Mouse (Mus musculus): ENCODE results near the gene Rabggtb. TPM values are rescaled to one million over a fixed set of nuclear protein-coding genes. Genes with fewer than 3 reads are reported as not detected.

The Rabggtb gene
- polyA plus RNA-seq, 1 experiment from 2014 or later, result 50.3 TPM

- peak overlapping the region; percentile 90 for H3K4me3 ChIP-seq
- ATAC-seq (ENCODE audit: extremely low read depth, insufficient number of reproducible peaks, low FRiP score, low TSS enrichment), result no peak
Measured at GRCm38 (mm10) chr3:153943003-153943640, 30.3 kb upstream of the Rabggtb start.

GRCm38 (mm10) chr3:153941613-153942012, 28.8 kb upstream of the Rabggtb start:
- WGBS, result 86% methylated on average over 13 of the region's 13 CpGs
- Histone ChIP-seq H3K9ac (0 out of 2 replicates have a peak overlapping the region, but pooled peaks have one; percentile 10), H3K27me3 (replicated peaks) (no peaks in the 10 kb centered on the region), H3K9me3 (no peaks in the 10 kb centered on the region), H3K4me2 (no peak overlapping the region), H3K4me1 (peaks cover 38% of the 10 kb centered on the region), H3K27ac (replicated peaks) (no peak overlapping the region), H3K36me3 (peaks cover 54% of the 10 kb centered on the region), H3K4me3 (no peak overlapping the region)
- ATAC-seq (ENCODE audit: extremely low read depth, insufficient number of reproducible peaks, low FRiP score, low TSS enrichment), result no peak

More at GRCm38 (mm10) chr3:153943003-153943640, 30.3 kb upstream of the Rabggtb start:
- peak overlapping the region; percentile 81 for H3K4me2 ChIP-seq
- no peaks in the 10 kb centered on the region for H3K9me3 ChIP-seq
- 32% methylated on average over 12 of the region's 12 CpGs for WGBS
- peak overlapping the region; percentile 94 for H3K27ac ChIP-seq (replicated peaks)
- H3K27me3 ChIP-seq (replicated peaks), result no peaks in the 10 kb centered on the region
- peaks cover 39% of the 10 kb centered on the region for H3K36me3 ChIP-seq
- peak overlapping the region; percentile 97 for H3K9ac ChIP-seq
- H3K4me1 ChIP-seq, result peaks cover 38% of the 10 kb centered on the region

GRCm38 (mm10) chr3:153940486-153940885, 27.7 kb upstream of the Rabggtb start:
- peaks cover 61% of the 10 kb centered on the region for H3K36me3 ChIP-seq
- peaks cover 46% of the 10 kb centered on the region for H3K4me1 ChIP-seq
- no peaks in the 10 kb centered on the region for H3K9me3 ChIP-seq
- WGBS, result 79% methylated on average over 9 of the region's 9 CpGs
- H3K27me3 ChIP-seq (replicated peaks), result no peaks in the 10 kb centered on the region
- no peak overlapping the region for H3K27ac ChIP-seq (replicated peaks)
- ATAC-seq (ENCODE audit: extremely low read depth, insufficient number of reproducible peaks, low FRiP score, low TSS enrichment), result no peak
- no peak overlapping the region for H3K9ac ChIP-seq
- H3K4me2 ChIP-seq, result no peak overlapping the region
- no peak overlapping the region for H3K4me3 ChIP-seq

GRCm38 (mm10) chr3:153940021-153940420, 27.2 kb upstream of the Rabggtb start:
- no peaks in the 10 kb centered on the region for H3K9me3 ChIP-seq
- peaks cover 65% of the 10 kb centered on the region for H3K36me3 ChIP-seq
- no peak overlapping the region for H3K27ac ChIP-seq (replicated peaks)
- peaks cover 47% of the 10 kb centered on the region for H3K4me1 ChIP-seq
- 60% methylated on average over 8 of the region's 8 CpGs for WGBS
- no peaks in the 10 kb centered on the region for H3K27me3 ChIP-seq (replicated peaks)
- ATAC-seq (ENCODE audit: extremely low read depth, insufficient number of reproducible peaks, low FRiP score, low TSS enrichment), result no peak
- H3K4me3 ChIP-seq, result no peak overlapping the region
- no peak overlapping the region for H3K9ac ChIP-seq
- H3K4me2 ChIP-seq, result no peak overlapping the region

GRCm38 (mm10) chr3:153937116-153937810, 24.5 kb upstream of the Rabggtb start:
- H3K36me3 ChIP-seq, result peaks cover 91% of the 10 kb centered on the region
- H3K27me3 ChIP-seq (replicated peaks), result no peaks in the 10 kb centered on the region
- H3K4me1 ChIP-seq, result peaks cover 35% of the 10 kb centered on the region
- no peak overlapping the region for H3K4me3 ChIP-seq
- peak overlapping the region; percentile 98; the same call in 1 of the 2 replicates for H3K27ac ChIP-seq (replicated peaks)
- H3K9ac ChIP-seq, result no peak overlapping the region
- no peak for ATAC-seq (ENCODE audit: extremely low read depth, insufficient number of reproducible peaks, low FRiP score, low TSS enrichment)
- H3K4me2 ChIP-seq, result no peak overlapping the region
- WGBS, result 85% methylated on average over 17 of the region's 17 CpGs
- H3K9me3 ChIP-seq, result no peaks in the 10 kb centered on the region

GRCm38 (mm10) chr3:153935878-153936277, 23.1 kb upstream of the Rabggtb start:
- Histone ChIP-seq H3K27ac (replicated peaks) (peak overlapping the region; percentile 98), H3K36me3 (peaks cover 94% of the 10 kb centered on the region), H3K4me1 (peaks cover 25% of the 10 kb centered on the region), H3K9me3 (no peaks in the 10 kb centered on the region), H3K9ac (peak overlapping the region; percentile 56; the same call in 1 of the 2 replicates), H3K4me2 (peak overlapping the region; percentile 38), H3K27me3 (replicated peaks) (no peaks in the 10 kb centered on the region), H3K4me3 (no peak overlapping the region)
- ATAC-seq (ENCODE audit: extremely low read depth, insufficient number of reproducible peaks, low FRiP score, low TSS enrichment), result peak; percentile 54; the same call in 1 of the 2 replicates
- 34% methylated on average over 9 of the region's 9 CpGs for WGBS

- no peak for ATAC-seq (ENCODE audit: extremely low read depth, insufficient number of reproducible peaks, low FRiP score, low TSS enrichment)
- H3K9ac ChIP-seq, result no peak overlapping the region
- H3K4me3 ChIP-seq, result no peak overlapping the region
- WGBS, result 85% methylated on average over 5 of the region's 5 CpGs
- no peaks in the 10 kb centered on the region for H3K9me3 ChIP-seq
- H3K27me3 ChIP-seq (replicated peaks), result no peaks in the 10 kb centered on the region
- peaks cover 92% of the 10 kb centered on the region for H3K36me3 ChIP-seq
- H3K4me1 ChIP-seq, result peaks cover 17% of the 10 kb centered on the region
- no peak overlapping the region for H3K4me2 ChIP-seq
- H3K27ac ChIP-seq (replicated peaks), result no peak overlapping the region
Measured at GRCm38 (mm10) chr3:153932461-153932860, 19.7 kb upstream of the Rabggtb start.

- Histone ChIP-seq H3K9me3 (no peaks in the 10 kb centered on the region), H3K4me1 (no peaks in the 10 kb centered on the region), H3K36me3 (peaks cover 97% of the 10 kb centered on the region), H3K9ac (no peak overlapping the region), H3K27me3 (replicated peaks) (no peaks in the 10 kb centered on the region), H3K4me2 (no peak overlapping the region), H3K27ac (replicated peaks) (no peak overlapping the region), H3K4me3 (no peak overlapping the region)
- ATAC-seq (ENCODE audit: extremely low read depth, insufficient number of reproducible peaks, low FRiP score, low TSS enrichment), result no peak
- 87% methylated on average over 11 of the region's 11 CpGs for WGBS
Measured at GRCm38 (mm10) chr3:153929526-153929925, 16.7 kb upstream of the Rabggtb start.

GRCm38 (mm10) chr3:153926333-153926732, 13.5 kb upstream of the Rabggtb start:
- no peak overlapping the region for H3K4me2 ChIP-seq
- no peak overlapping the region for H3K4me3 ChIP-seq
- no peaks in the 10 kb centered on the region for H3K27me3 ChIP-seq (replicated peaks)
- no peak overlapping the region for H3K27ac ChIP-seq (replicated peaks)
- WGBS, result 85% methylated on average over 7 of the region's 7 CpGs
- no peaks in the 10 kb centered on the region for H3K9me3 ChIP-seq
- H3K4me1 ChIP-seq, result no peaks in the 10 kb centered on the region
- no peak for ATAC-seq (ENCODE audit: extremely low read depth, insufficient number of reproducible peaks, low FRiP score, low TSS enrichment)
- H3K36me3 ChIP-seq, result peaks cover 93% of the 10 kb centered on the region
- H3K9ac ChIP-seq, result no peak overlapping the region

GRCm38 (mm10) chr3:153921147-153921910, 8.5 kb upstream of the Rabggtb start:
- no peaks in the 10 kb centered on the region for H3K27me3 ChIP-seq (replicated peaks)
- H3K9ac ChIP-seq, result no peak overlapping the region
- H3K36me3 ChIP-seq, result peaks cover 58% of the 10 kb centered on the region
- H3K27ac ChIP-seq (replicated peaks), result no peak overlapping the region
- no peak overlapping the region for H3K4me2 ChIP-seq
- 90% methylated on average over 10 of the region's 10 CpGs for WGBS
- no peaks in the 10 kb centered on the region for H3K9me3 ChIP-seq
- no peaks in the 10 kb centered on the region for H3K4me1 ChIP-seq
- no peak overlapping the region for H3K4me3 ChIP-seq
- no peak for ATAC-seq (ENCODE audit: extremely low read depth, insufficient number of reproducible peaks, low FRiP score, low TSS enrichment)

- ATAC-seq (ENCODE audit: extremely low read depth, insufficient number of reproducible peaks, low FRiP score, low TSS enrichment), result no peak
- Histone ChIP-seq H3K4me2 (no peak overlapping the region), H3K27ac (replicated peaks) (no peak overlapping the region), H3K36me3 (peaks cover 22% of the 10 kb centered on the region), H3K4me3 (no peak overlapping the region), H3K9ac (no peak overlapping the region), H3K9me3 (no peaks in the 10 kb centered on the region), H3K4me1 (peaks cover 8% of the 10 kb centered on the region), H3K27me3 (replicated peaks) (no peaks in the 10 kb centered on the region)
- WGBS, result 13% methylated on average over 1 of the region's 1 CpGs
Measured at GRCm38 (mm10) chr3:153917200-153917599, 4.4 kb upstream of the Rabggtb start.
